Mouse (Mus musculus) stomach, embryonic 16.5 days (tissue): ENCODE measurements at regions not wholly inside any gene's neighbourhood (a gene's known extent, or its start where the extent isn't known, plus 50 kb on each side); places are given as distances from the start of the nearest gene placed in this dataset.

Experiments
- ATAC-seq: fragments of 200-750 bp; cut with Nextera tagmentation; 2 replicates; pipeline ENCODE4 v1.8.0; 2017; ENCODE audit warnings: moderate number of reproducible peaks, moderate TSS enrichment; ENCODE audit not compliant: insufficient read depth, low FRiP score
- H3K27ac ChIP-seq: fragments of 300-500 bp; sonication (generic); 2 replicates; pipeline ENCODE4 v1.5.1; 2014; ENCODE audit warnings: low read length
- H3K27me3 ChIP-seq: fragments of 300-500 bp; sonication (generic); 2 replicates; pipeline ENCODE4 v1.6.1; 2014; ENCODE audit warnings: low read length, control low read depth, mixed read lengths; ENCODE audit not compliant: control insufficient read depth, insufficient read depth
- H3K36me3 ChIP-seq: fragments of 300-500 bp; sonication (generic); 2 replicates; pipeline ENCODE4 v1.6.1; 2014; ENCODE audit warnings: low read length; ENCODE audit not compliant: control insufficient read depth, insufficient read depth
- H3K4me1 ChIP-seq: fragments of 300-500 bp; sonication (generic); 2 replicates; pipeline ENCODE4 v1.6.1; 2014; ENCODE audit warnings: low read length, control low read depth, mixed read lengths; ENCODE audit not compliant: control insufficient read depth, insufficient read depth
- H3K4me2 ChIP-seq: fragments of 300-500 bp; sonication (generic); 2 replicates; pipeline ENCODE4 v1.6.1; 2014; ENCODE audit warnings: low read depth, low read length, mixed read lengths
- H3K4me3 ChIP-seq: fragments of 300-500 bp; sonication (generic); replicated peaks from 2 replicates; pipeline ENCODE4 v1.5.1; 2014; ENCODE audit warnings: mild to moderate bottlenecking, low read length
- H3K9ac ChIP-seq: fragments of 300-500 bp; sonication (generic); 2 replicates; pipeline ENCODE4 v1.6.1; 2014; ENCODE audit warnings: low read length
- H3K9me3 ChIP-seq: fragments of 300-500 bp; sonication (generic); replicated peaks from 2 replicates; pipeline ENCODE4 v1.6.1; 2016; ENCODE audit warnings: low read length, control low read depth; ENCODE audit not compliant: control insufficient read depth
- WGBS: fragments of 180-500 bp; shearing (Covaris S2); extraction: QIAGEN DNeasy Blood & Tissue Kit; methylation state at CpG from one replicate; pipeline ENCODE4 v1.1.7; 2014; 5-methylcytosine and 5-hydroxymethylcytosine counted together

GRCm38 (mm10) chr12:65413034-65413700 lies 187.8 kb downstream of the Wdr20rt start:
- Histone ChIP-seq H3K27ac (no peak overlapping the region), H3K4me2 (no peak overlapping the region), H3K9ac (no peak overlapping the region), H3K36me3 (no peaks in the 10 kb centered on the region), H3K9me3 (no peaks in the 10 kb centered on the region), H3K4me3 (no peak overlapping the region), H3K4me1 (no peaks in the 10 kb centered on the region), H3K27me3 (no peaks in the 10 kb centered on the region)
- ATAC-seq = no peak
- 58% methylated on average over 9 of the region's 9 CpGs for WGBS

- Histone ChIP-seq H3K9me3 (no peaks in the 10 kb centered on the region), H3K27ac (no peak overlapping the region), H3K4me2 (no peak overlapping the region), H3K27me3 (no peaks in the 10 kb centered on the region), H3K4me3 (no peak overlapping the region), H3K36me3 (no peaks in the 10 kb centered on the region), H3K4me1 (no peaks in the 10 kb centered on the region), H3K9ac (no peak overlapping the region)
- ATAC-seq = no peak
- WGBS = 69% methylated on average over 4 of the region's 4 CpGs
Measured at GRCm38 (mm10) chr12:65414393-65414792, 189.1 kb downstream of the Wdr20rt start.

- ATAC-seq = no peak
- Histone ChIP-seq H3K27me3 (no peaks in the 10 kb centered on the region), H3K9ac (no peak overlapping the region), H3K4me3 (no peak overlapping the region), H3K9me3 (no peaks in the 10 kb centered on the region), H3K27ac (no peak overlapping the region), H3K36me3 (no peaks in the 10 kb centered on the region), H3K4me2 (no peak overlapping the region), H3K4me1 (no peaks in the 10 kb centered on the region)
- 52% methylated on average over 5 of the region's 5 CpGs for WGBS
Measured at GRCm38 (mm10) chr12:65416909-65417308, 191.6 kb downstream of the Wdr20rt start.

- 58% methylated on average over 7 of the region's 7 CpGs for WGBS
- ATAC-seq = no peak
Measured at GRCm38 (mm10) chr12:65420127-65420526, 194.8 kb downstream of the Wdr20rt start.

GRCm38 (mm10) chr12:65424506-65424905 lies 199.2 kb downstream of the Wdr20rt start:
- WGBS = 92% methylated on average over 2 of the region's 2 CpGs
- H3K4me2 ChIP-seq = no peak overlapping the region
- no peaks in the 10 kb centered on the region for H3K9me3 ChIP-seq
- H3K4me3 ChIP-seq = no peak overlapping the region
- H3K9ac ChIP-seq = no peak overlapping the region
- no peak overlapping the region for H3K27ac ChIP-seq
- no peak for ATAC-seq
- no peaks in the 10 kb centered on the region for H3K4me1 ChIP-seq
- no peaks in the 10 kb centered on the region for H3K36me3 ChIP-seq
- no peaks in the 10 kb centered on the region for H3K27me3 ChIP-seq

More at GRCm38 (mm10) chr12:65420127-65420526, 194.8 kb downstream of the Wdr20rt start:
- Histone ChIP-seq H3K4me3 (no peak overlapping the region), H3K27ac (no peak overlapping the region), H3K9ac (no peak overlapping the region), H3K4me2 (no peak overlapping the region), H3K27me3 (no peaks in the 10 kb centered on the region), H3K9me3 (no peaks in the 10 kb centered on the region), H3K4me1 (no peaks in the 10 kb centered on the region), H3K36me3 (no peaks in the 10 kb centered on the region)

- no peak overlapping the region for H3K27ac ChIP-seq
- no peak overlapping the region for H3K4me2 ChIP-seq
- H3K9ac ChIP-seq = no peak overlapping the region
- H3K4me3 ChIP-seq = no peak overlapping the region
- H3K9me3 ChIP-seq = no peaks in the 10 kb centered on the region
- no peaks in the 10 kb centered on the region for H3K36me3 ChIP-seq
- 90% methylated on average over 2 of the region's 2 CpGs for WGBS
- H3K4me1 ChIP-seq = no peaks in the 10 kb centered on the region
- H3K27me3 ChIP-seq = no peaks in the 10 kb centered on the region
- no peak for ATAC-seq
Measured at GRCm38 (mm10) chr12:65425440-65425839, 200.1 kb downstream of the Wdr20rt start.

GRCm38 (mm10) chr12:65426884-65427283 lies 201.6 kb downstream of the Wdr20rt start:
- no peaks in the 10 kb centered on the region for H3K36me3 ChIP-seq
- H3K9ac ChIP-seq = no peak overlapping the region
- no peaks in the 10 kb centered on the region for H3K9me3 ChIP-seq
- H3K4me1 ChIP-seq = no peaks in the 10 kb centered on the region
- no peak for ATAC-seq
- 89% methylated on average over 11 of the region's 11 CpGs for WGBS
- no peak overlapping the region for H3K27ac ChIP-seq
- H3K4me2 ChIP-seq = no peak overlapping the region
- H3K27me3 ChIP-seq = no peaks in the 10 kb centered on the region
- H3K4me3 ChIP-seq = no peak overlapping the region

- no peak overlapping the region for H3K4me2 ChIP-seq
- no peaks in the 10 kb centered on the region for H3K4me1 ChIP-seq
- no peaks in the 10 kb centered on the region for H3K27me3 ChIP-seq
- no peak overlapping the region for H3K4me3 ChIP-seq
- no peak overlapping the region for H3K9ac ChIP-seq
- 63% methylated on average over 23 of the region's 23 CpGs for WGBS
- H3K9me3 ChIP-seq = no peaks in the 10 kb centered on the region
- H3K36me3 ChIP-seq = no peaks in the 10 kb centered on the region
- no peak for ATAC-seq
- no peak overlapping the region for H3K27ac ChIP-seq
Measured at GRCm38 (mm10) chr12:65428214-65428981, 203.1 kb downstream of the Wdr20rt start.

- no peak overlapping the region for H3K4me2 ChIP-seq
- no peaks in the 10 kb centered on the region for H3K9me3 ChIP-seq
- 77% methylated on average over 4 of the region's 4 CpGs for WGBS
- no peaks in the 10 kb centered on the region for H3K36me3 ChIP-seq
- ATAC-seq = no peak
- H3K27ac ChIP-seq = no peak overlapping the region
- no peaks in the 10 kb centered on the region for H3K27me3 ChIP-seq
- no peaks in the 10 kb centered on the region for H3K4me1 ChIP-seq
- H3K4me3 ChIP-seq = no peak overlapping the region
- no peak overlapping the region for H3K9ac ChIP-seq
Measured at GRCm38 (mm10) chr12:65450845-65451244, 225.5 kb downstream of the Wdr20rt start.
